Mouse (Mus musculus) ovary, postnatal 36 days (tissue): ENCODE results near the gene Tbc1d4.

Experiments
- DNase-seq: peaks from one replicate; pipeline ENCODE4 v3.0.0; 2022; ENCODE audit warnings: low spot score, mixed read lengths

Tbc1d4 gene

DNA sequence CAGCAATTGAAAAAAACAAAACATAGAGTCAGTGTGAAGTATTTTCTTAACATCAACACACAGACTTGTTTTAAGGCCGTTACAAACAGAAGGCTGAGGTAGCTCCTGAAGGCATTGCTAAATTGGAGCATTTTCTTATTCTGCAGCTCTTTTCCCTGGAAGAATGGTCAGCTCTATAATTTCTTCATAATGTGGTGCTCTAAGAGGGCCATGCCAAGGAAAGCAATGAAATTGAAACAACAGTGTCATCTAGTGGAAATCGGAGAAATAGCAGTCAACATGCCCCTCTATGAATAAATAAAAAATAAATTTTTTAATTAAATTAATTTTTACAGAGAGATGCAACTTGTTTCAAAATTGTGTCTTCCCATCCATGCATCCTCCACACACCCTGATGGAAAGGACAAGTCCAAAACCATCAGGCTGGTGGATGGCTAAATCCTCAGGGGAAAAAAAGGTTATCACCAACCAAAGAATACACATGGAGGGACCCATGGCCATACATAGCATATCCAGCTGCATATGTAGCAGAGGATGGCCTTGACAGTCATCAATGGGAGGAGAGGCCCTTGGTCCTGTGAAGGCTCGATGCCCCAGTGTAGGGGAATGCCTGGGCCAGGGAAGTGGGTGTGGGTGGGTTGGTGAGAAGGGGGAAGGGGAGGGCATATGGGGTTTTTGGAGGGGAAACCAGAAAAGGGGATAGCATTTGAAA is 180.0 kb downstream of the Tbc1d4 start:
- DNase-seq: no peak

DNA sequence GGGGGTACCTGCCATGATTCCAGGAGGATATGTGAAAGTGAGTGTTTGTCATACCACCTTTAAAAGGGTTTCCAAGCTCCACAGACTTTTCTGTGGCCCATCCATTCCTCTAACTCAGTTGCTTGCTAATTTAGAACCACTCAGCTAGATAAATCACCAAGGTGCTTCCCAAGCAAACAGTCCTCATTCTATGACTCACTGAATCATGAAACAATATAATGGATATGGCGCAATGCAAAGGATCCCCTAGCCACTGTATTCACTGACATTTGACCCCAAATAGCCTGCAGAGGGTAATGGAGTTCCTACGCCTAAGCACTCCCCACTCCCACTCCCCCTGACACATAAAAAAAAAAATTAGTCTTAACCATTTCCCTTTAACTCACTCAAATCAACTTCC is 191.3 kb downstream of the Tbc1d4 start:
- DNase-seq: no peak
